Mouse (Mus musculus) E14TG2a.4 (cell line): Measurements from ENCODE around the gene Hspa12a.

ENCODE experiments used
- CTCF ChIP-seq: conservative IDR thresholded peaks from 2 replicates; pipeline ENCODE4 v1.5.1; 2014; ENCODE audit warnings: low read length
- POU5F1 ChIP-seq: IDR thresholded peaks from 2 replicates; pipeline ENCODE4 v1.6.1; 2014; ENCODE audit warnings: low read length, borderline replicate concordance

DNA sequence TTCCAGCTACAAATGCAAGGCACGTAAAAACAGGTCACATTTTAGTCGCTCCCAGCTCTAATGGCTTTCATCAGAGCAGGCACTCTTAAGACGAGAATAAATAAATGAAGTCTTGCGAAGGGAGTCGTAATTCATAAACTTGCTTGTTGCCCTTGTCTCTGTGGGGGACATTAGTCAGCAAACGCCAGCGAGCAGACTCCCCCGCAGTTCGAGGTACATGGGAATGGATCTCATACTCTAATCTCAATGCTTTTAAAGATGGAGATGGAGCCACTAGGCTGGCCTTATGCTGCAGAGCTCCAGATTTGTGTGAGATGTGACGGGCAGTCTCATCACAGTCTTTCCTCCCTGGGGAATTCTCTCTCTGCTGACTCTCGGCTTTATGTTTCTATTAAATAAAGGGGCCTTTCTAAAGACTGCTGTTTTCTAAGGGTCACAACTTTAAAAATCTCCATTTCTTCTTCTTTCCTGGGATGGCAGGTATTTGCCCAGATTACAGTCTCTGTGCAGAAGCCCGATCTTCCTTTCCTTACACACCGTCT lies 109.7 kb downstream of the Hspa12a start:
- no peak for TF ChIP-seq CTCF
- no peak for TF ChIP-seq POU5F1
